Mouse (Mus musculus) gastrocnemius, postnatal 25 days (tissue): ENCODE measurements at regions not wholly inside any gene's neighbourhood (a gene's known extent, or its start where the extent isn't known, plus 50 kb on each side); places are given as distances from the start of the nearest gene placed in this dataset.
"Not testable (repeated sequence)": the region's sequence is repeated elsewhere in the genome, so short reads cannot be mapped to it uniquely, and the experiment has no call there.

Experiments used
- DNase-seq: peaks from one replicate; pipeline ENCODE4 v3.0.0; 2022

DNA sequence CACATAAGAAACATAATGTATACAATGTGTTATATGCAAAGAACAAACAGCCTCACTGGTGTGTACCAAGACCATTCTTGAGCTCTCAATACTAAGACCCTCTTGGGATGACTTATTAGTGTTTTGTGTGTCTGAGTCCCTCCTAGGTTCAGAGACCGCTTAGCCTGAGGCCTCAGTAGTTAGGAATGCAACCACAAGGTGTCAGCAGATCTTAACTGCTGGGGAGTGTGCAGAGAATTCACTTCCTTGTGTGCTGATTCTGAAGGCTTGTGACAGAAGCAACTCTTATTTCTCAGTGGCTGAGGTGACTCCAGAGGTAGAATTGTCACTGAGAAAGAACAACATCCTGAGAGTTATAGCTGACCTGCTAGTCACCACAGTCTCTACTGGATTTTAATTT lies 550.3 kb downstream of the Dad1 start:
- not testable (repeated sequence) for DNase-seq

DNA sequence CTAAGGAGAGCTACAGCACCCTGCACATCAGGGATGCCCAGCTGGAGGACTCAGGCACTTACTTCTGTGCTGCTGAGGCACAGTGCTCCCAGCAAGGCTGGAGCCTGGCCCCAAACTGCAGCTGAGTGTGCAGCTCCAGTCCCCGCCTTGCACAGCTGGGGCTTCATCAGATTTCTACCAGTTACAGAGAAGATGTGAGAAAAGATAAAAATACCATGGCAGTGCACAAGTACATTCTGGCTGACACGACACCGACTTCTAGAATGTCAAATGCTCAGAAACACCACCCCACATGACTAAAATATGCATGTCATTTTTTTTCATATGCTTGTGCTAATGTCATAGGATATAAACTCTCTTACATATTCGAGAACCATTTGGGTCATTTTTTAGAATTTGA lies 569.8 kb downstream of the Dad1 start:
- DNase-seq: not testable (repeated sequence)

DNA sequence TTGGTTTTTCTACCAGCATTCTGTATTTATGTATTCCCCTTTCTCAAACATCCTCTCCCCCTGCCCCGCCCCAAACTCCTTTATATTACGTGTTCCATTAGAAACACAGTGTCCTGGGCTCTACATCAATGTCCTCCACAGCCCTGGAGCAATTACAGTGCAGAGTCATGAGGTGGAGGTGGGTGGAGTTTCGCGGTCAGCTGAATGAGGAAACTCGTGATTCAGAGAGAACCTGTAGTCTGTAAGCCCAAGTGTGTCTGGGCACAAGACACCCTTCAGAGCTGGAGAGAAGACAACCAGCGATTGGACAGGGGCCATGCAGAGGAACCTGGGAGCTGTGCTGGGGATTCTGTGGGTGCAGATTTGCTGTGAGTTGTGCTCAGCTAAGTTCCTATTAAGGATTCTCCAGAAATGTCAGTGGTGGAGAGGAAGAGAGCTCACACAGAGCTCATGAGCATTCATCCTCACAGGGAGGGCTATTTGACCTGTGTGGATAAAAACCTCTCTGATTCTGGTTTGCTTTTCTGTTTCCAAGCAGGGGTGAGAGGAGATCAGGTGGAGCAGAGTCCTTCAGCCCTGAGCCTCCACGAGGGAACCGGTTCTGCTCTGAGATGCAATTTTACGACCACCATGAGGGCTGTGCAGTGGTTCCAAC lies 570.4 kb downstream of the Dad1 start:
- not testable (repeated sequence) for DNase-seq

DNA sequence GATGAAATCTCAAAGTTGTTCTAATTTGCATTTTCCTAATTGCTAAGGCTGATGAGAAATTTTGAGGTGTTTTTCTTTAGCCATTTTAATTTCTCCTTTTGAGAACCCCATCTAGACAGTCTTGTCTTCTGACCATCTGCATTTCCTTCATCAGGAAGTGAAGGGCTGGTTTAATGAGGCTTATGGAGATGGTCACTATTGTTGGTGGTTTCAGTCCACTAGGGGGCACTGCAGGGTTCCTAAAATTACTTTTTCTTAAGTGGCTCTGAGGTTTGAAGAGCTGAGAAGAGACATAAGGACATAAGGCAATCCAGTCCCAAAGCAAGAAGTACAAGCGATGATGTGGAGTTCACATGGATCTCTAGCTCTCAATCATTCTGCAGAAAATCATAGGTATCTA lies 571.2 kb downstream of the Dad1 start:
- not testable (repeated sequence) for DNase-seq

DNA sequence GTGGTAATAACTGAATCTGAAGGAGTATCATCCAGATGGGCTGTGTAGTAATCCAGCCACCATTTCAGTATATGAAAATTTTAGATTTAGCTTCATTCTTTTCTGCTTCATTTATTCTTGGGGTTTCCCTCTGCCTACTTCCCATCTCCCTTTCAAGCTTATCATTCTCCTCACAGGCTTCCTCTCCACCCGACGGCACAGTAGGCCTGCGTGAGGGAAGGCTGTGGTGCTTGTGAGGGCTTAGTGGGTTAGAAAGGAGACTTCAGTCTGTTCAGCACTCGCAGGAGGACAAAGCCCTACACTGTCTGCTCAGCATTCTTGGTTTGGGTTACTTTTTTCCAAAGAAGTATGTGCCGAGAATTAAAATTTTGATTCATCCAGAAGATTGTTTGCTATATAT lies 572.6 kb downstream of the Dad1 start:
- DNase-seq: not testable (repeated sequence)

DNA sequence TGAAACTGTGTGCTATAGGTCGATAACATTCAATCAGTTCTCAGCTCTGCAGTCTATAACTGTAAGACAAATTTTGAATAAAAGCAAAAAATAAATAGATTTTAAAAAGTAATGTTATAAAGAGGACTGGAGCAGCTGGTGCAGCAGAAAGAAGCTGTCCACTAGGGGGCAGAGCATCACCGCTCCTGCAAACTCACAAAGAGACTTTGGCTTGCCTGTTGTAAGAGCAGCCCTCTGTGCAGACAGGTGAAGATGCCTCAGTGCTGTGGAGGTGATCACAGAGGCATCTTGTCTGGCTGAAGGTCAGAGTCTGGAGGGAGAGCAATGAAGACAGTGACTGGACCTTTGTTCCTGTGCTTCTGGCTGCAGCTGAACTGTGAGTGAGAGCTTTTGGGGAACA lies 588.2 kb downstream of the Dad1 start:
- not testable (repeated sequence) for DNase-seq

DNA sequence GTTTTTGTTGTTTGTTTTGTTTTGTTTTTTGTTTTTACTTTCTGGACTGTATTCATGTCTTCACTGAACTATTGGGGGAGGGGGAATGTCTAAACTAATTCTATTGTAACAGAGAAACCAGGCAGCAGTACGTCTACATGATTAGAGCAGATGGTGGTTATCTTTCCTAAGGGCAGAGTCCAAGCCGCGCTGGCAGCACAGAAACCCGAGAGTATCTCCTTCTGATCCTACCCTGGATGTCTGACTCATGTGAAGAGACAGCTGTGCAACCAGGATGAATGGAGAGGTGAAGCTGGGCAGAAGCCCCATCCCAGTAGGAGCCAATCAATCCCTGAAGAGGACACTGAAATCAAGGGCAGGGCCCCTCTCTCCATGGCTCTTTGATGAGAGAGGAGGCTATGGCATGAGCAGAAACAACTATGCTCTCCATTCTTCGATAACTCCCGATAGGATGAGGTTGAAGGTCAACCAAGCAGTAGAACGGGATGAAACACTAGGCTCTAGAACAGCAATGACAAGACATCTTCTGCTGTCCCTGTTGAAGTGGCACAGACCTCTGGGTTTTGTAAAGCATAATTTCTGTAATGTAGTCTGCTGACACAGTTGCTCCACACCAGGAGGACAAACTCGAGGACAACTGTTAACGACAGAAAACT lies 591.1 kb downstream of the Dad1 start:
- not testable (repeated sequence) for DNase-seq

DNA sequence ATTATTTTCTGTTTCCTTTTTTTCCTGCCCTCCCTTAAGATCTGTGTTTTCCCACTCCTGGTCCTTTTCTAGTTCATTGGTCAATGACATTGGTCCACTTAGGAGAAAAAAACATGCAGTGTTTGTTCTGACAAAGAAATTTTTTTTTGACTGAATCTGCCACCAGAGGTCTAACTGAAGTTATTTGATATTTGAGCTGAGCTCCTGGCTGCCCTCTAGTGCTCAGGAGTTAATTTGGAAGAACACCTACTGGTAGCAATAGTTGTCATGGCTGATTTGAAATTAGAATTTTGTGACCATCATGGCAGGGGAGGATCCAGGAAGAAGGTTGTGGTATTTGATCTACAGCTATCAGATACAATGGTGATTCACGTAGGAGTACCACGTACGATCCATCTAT lies 599.2 kb downstream of the Dad1 start:
- DNase-seq: not testable (repeated sequence)

DNA sequence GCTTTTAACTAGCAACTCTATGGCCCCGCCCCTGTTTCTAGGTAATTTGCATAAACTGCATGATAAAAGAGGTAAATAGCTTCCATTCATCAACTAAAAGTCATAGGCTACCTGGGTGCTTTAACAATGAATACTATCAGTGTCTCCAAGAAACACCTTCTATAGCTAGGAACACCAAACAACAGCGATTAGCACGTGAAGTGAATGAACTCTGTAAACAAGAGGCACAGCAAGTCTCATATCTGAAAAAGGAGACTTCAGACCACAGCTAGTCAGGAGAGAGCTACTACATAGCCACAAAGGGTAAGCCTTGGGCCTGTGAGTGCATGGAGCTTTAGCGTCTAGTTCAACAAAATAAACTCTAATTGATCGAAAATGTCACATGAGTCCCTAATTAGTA lies 602.8 kb downstream of the Dad1 start:
- DNase-seq: not testable (repeated sequence)

DNA sequence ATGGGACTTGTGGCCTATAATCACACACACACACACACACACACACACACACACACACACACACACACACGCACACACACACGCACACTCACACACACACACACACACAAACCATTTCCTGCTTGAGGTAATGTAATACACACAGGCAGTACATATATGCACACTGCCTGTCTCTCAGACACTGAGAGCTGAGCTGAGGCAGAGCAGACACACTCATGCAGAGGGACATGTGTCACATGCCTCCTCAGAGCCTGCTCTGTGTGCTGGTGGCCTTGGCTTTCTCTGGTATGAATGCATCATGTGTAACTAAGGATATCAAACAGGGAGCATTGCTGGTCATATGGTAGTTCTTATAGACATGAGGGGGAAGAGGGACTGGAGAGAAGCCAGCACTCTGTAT lies 604.7 kb downstream of the Dad1 start:
- DNase-seq: not testable (repeated sequence)

DNA sequence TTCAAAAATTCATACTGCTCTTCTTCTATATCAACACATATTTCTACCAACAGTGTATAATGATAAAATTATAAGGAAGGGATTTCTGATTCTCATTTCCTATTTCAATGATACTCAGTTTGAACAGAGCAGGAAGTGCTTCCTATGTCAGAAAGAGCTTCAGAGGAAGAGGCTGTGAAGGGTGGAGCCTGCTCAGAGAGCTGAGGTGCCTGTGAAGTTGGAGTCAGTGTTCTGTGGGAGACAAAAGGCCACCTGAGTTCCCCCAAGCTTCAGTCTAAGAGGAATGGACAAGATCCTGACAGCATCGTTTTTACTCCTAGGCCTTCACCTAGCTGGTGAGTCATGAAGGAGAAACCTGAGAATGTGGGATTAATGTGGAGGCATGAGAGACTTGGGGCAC lies 613.5 kb downstream of the Dad1 start:
- not testable (repeated sequence) for DNase-seq

DNA sequence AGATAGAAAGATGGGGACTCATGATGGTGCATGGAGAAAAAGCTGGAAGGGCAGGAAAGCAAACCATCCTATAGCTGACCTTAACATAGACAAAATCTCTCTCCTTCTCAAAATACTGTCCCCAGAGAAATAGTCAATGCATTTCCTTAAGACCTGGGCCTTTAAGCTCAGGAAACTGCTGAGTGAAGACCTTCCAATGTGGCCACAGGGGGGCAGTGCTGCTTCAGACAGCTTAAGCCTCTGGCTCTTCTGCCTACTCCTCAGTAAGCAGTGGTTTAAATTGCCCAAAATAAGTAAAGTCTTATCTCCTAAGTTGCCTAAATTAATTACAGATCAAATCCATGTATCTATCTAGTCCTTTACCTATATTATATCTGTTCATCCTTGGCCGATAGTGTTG lies 616.2 kb downstream of the Dad1 start:
- not testable (repeated sequence) for DNase-seq

DNA sequence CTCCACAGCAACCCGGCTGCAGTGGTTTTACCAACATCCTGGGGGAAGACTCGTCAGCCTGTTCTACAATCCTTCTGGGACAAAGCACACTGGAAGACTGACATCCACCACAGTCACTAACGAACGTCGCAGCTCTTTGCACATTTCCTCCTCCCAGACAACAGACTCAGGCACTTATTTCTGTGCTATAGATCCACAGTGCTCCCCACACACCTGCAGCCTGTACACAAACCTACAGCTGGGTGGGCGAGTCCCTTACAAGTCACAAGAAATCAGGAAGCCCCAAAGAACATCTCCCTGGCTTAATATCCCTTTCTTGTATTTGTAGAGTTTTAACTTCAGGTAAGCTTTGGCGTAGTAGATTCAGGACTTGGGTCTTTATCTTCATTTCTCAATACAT lies 618.7 kb downstream of the Dad1 start:
- not testable (repeated sequence) for DNase-seq

DNA sequence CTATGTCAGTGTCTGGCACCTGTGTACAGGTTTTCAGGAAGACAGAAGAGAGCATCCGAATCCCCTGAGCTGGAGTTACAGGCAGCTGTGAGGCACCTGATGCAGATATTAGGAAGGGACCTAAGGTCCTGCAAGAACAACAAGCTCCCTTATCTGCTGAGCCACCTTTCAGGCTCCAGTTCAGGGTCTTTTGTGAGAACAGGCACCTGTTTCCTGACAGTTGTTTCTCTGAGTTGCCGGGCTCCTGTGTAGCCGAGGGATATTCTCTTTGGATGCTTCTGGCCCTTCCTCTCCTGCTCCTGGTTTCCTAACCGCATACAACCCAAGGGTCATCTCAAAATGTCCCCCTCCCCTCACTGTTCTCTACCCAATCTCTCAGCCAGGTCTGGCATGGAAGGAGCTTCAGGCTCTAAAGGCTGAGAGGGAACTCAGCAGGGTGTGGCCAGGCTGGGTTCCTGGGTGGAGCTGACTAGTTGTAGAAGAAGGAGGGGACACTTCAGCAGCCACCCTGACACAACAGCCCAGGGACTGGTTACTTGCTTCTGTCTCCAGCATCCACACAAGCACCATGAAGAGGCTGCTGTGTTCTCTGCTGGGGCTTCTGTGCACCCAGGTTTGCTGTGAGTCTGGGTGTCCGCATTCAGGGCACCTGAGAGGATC lies 619.5 kb downstream of the Dad1 start:
- DNase-seq: not testable (repeated sequence)

DNA sequence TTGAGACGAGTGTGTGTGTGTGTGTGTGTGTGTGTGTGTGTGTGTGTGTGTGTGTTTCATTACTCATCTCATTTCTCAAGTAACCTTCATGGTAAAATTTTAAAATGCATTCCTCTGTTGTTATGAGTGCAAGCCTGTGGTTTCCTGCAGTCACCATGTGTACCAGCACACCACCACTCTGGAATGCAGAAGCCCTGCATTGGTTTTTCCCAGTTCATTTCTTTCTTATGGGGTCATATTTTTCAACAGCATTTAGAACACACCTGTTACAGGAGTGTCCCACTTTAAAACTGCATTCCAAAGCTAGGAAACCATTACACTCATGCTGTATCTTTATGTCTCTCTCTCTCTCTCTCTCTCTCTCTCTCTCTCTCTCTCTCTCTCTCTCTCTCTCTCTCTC lies 620.2 kb downstream of the Dad1 start:
- not testable (repeated sequence) for DNase-seq

DNA sequence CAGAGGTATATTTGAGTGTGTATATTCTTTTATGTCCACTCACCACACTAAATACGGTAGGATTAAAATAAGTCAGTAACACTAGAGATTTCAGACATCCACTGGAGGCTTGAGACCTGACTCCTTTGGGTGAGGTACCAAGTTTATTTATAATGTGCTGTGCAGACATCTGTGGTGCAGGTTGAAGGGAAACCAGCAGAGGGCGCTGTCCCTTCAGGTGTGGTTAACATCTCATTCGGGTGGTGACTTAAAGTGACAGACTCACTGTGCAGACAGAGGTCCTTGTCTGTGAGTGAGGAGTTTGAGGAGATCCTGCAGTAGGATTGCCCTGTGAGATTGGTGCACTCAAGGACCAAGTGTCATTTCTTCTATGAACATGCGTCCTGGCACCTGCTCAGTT lies 632.5 kb downstream of the Dad1 start:
- DNase-seq: not testable (repeated sequence)

DNA sequence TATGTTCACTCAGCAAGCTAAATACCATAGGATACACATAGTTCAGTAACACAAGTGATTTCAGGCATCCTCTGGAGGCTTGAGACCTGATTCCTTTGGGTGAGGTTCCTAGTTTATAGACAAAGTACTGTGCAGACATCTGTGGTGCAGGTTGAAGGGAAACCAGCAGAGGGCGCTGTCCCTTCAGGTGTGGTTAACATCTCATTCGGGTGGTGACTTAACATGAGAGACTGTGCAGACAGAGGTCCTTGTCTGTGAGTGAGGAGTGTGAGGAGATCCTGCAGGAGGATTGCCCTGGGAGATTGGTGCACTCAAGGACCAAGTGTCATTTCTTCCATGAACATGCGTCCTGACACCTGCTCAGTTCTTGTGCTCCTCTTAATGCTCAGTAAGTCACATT lies 637.8 kb downstream of the Dad1 start:
- DNase-seq: not testable (repeated sequence)

DNA sequence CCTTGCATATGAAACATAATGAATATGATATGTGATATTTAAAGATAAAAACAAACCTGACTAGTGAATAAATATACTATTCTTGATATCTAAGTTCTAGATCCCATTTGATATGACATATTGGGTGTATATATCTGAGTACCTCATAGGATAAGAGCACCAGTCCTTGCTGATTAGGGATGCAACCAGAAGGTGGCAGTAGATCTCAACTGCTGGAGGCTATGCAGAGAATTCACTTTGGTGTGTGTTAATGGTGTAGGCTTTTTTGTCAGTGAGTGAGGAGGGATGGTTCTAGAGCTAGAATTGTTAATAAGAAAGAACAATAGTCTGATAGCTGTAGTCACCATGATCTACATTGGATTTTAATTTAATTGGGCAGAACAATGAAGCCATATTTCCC lies 639.6 kb downstream of the Dad1 start:
- DNase-seq: no peak

DNA sequence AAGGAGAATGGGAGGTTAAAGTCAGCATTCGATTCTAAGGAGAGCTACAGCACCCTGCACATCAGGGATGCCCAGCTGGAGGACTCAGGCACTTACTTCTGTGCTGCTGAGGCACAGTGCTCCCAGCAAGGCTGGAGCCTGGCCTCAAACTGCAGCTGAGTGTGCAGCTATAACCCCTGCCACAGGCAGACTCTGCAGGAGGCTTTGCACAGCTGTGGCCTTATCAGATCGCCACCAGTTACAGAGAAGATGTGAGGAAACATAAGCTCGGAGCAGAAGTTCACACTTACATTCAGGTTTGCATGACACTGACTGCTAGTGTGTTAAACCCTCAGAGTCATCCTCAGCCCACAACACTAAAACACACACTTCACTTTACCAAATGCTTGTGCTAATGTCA lies 654.6 kb downstream of the Dad1 start:
- DNase-seq: not testable (repeated sequence)

DNA sequence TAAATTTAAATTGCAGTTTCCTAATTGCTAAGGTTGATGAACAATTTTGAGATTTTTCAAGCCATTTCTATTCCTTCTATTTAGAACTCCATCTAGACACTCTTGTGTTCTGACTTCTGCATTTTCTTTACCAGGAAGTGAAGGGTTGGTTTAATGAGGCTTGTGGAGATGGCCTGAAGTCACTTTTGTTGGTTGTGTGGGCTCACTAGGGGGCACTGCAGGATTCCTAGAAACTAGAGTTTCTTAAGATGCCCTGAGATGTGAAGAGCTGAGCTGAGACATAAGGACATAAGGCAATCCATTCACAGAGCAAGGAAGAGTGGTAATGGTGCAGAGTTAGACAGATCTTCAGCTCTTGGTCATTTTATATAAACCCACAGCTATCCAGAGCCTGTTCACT lies 656.6 kb downstream of the Dad1 start:
- not testable (repeated sequence) for DNase-seq

DNA sequence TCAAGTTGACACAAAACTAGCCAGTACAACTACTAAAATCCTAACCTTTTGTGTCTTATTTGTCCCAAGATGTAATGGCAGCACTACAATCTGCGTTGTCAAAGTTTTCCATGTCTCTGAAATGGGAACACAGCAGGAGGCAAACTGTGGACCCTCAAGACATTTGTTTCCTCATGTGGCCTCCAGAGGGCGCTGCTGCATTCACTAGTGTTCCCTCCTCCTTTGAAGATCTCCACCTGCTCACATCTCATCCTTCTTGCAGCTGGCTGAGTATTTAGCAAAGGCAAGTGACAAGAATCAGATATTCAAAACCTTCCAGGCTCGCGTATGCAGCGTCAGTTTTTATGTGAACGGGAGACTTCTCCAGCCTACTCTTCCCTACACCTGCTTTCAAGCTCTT lies 663.3 kb downstream of the Dad1 start:
- not testable (repeated sequence) for DNase-seq

DNA sequence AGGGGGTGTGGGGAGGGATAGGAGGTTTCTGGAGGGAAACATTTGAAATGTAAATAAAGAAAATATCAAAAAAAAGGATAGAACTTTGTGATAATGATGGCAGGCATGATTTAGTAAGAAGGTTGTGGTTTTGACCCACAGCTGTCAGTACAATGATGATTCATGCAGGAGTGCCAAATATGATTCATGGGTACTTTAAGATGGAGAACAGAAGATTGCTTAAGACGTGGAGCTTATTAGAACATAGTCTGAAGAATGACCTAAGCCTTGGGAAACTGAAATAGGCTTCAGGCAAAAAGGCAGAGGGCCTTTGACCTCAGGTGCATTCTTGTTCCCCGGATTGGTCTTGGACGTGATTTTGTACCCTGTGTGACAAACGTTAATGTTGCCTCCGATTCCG lies 671.4 kb downstream of the Dad1 start:
- not testable (repeated sequence) for DNase-seq

DNA sequence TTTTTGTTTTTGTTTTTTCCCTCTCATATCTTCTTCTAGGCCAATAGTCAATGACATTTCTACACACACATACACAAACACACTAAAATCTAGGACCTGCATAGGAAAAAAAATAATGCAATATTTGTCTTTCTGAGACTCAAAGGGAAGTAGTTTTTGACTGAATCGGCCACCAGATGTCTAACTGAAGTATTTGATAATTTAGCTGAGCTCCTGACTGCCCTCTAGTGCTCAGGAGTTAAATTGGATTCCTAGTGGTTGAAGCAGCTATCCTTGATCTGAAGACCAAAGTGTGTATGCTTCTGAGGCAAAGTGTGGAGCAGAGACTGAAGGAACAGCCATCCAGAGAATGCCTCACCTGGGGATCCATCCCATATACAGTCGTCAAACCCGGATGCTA lies 672.2 kb downstream of the Dad1 start:
- DNase-seq: not testable (repeated sequence)

DNA sequence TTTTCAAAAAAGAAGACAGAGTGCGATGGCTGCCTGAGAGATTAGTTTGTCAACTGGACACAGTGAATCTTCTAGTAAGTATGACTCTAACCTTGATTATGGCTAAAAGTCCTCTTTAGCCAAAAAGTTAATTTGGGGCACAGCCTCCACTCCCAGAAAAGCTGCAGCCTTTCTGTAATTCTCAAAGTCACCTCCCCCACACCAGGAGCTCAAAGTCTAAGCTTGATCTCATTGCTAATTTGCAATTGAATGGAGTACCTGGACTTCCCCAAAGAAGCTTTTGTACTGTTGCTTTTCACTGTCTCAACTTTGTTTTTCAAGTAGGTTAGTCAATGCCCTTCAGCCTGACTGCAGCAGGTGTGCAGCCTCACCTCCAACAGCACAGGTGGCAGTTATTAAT lies 677.0 kb downstream of the Dad1 start:
- DNase-seq: not testable (repeated sequence)
